Mouse (Mus musculus) embryonic fibroblast, embryonic 13.5 days (primary cell): ENCODE data around the gene Smagp.

Source experiments
- CTCF ChIP-seq: IDR thresholded peaks from 2 replicates; pipeline ENCODE4 v1.5.1; 2011; ENCODE audit warnings: mild to moderate bottlenecking, control low read depth, low read length, moderate library complexity, borderline replicate concordance; ENCODE audit not compliant: insufficient read depth
- POLR2A ChIP-seq: IDR thresholded peaks from 2 replicates; pipeline ENCODE4 v1.6.1; 2011; ENCODE audit warnings: low read depth, mild to moderate bottlenecking, control low read depth, low read length, moderate library complexity

DNA sequence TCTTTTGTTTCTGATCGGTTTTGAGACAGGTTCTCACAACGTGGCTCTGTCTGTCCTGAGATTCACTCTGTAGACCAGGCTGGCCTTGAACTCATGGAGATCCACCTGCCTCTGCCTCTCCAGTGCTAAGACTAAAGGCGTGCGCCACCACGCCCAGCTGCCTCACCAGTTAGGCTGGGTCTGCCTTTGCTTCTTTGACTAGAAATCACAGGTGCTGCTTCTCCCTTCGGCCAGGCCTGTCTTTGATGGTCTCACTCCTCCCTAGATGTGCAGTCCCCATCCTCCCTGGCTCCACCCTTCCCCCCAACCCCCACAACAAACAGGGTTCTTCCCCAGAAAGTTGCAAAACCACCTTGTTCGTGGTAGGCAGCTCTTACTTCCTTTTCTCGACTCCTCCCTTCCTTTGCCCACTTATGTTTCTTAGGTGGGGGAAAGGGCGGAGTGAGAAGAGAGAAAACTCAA lies 28.1 kb upstream of the Smagp start:
- TF ChIP-seq CTCF, result no peak
- no peak for TF ChIP-seq POLR2A
